Mouse (Mus musculus) cerebellum, adult 8-10 months (tissue): ENCODE data around the gene Ift20.
"Not testable (repeated sequence)": the region's sequence is repeated elsewhere in the genome, so short reads cannot be mapped to it uniquely, and the experiment has no call there.

Experiments
- DNase-seq: peaks from one replicate; pipeline ENCODE4 v3.0.0; 2022

Ift20 gene

GRCm38 (mm10) chr11:78523241-78523955 is 12.8 kb upstream of the Ift20 start:
- DNase-seq: no peak

GRCm38 (mm10) chr11:78524838-78525237 is 11.3 kb upstream of the Ift20 start:
- DNase-seq: no peak

GRCm38 (mm10) chr11:78528714-78529113 is 7.4 kb upstream of the Ift20 start:
- DNase-seq: no peak

DNA sequence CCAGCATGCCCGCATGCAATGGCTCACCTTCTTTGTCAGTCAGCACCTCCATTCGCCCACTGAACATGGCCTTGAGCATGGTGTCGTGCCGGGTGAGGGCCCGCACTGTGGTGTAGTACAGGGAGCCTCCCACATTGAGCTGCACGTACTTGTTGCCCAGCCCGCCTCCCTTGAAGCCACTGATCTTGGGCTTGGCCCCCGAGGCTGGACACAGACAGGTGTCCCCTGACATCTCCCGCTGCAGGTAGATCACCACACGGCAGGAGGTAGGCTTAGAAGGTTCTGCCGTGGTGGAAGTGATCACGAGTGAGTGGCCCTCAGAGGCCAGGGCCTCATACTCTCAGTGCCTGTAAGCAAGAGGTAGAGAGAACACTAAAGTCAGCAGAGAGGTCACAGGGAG is 6.2 kb upstream of the Ift20 start:
- no peak for DNase-seq

GRCm38 (mm10) chr11:78531046-78531445 is 5.1 kb upstream of the Ift20 start:
- no peak for DNase-seq

DNA sequence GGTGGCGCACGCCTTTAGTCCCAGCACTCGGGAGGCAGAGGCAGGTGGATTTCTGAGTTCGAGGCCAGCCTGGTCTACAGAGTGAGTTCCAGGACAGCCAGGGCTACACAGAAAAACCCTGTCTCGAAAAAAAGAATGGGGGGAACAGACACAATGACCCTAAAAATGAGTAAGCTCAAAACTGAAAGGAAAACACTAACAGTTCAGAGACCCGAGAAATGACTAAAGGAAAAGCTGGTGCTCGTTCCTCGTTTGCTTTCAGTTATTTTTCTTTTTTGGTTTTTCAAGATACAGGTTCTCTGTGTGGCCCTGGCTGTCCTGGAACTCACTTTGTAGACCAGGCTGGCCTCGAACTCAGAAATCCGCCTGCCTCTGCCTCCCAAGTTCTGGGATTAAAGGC is 4.6 kb upstream of the Ift20 start:
- DNase-seq: not testable (repeated sequence)

GRCm38 (mm10) chr11:78534516-78534915 is 1.6 kb upstream of the Ift20 start:
- DNase-seq: no peak

DNA sequence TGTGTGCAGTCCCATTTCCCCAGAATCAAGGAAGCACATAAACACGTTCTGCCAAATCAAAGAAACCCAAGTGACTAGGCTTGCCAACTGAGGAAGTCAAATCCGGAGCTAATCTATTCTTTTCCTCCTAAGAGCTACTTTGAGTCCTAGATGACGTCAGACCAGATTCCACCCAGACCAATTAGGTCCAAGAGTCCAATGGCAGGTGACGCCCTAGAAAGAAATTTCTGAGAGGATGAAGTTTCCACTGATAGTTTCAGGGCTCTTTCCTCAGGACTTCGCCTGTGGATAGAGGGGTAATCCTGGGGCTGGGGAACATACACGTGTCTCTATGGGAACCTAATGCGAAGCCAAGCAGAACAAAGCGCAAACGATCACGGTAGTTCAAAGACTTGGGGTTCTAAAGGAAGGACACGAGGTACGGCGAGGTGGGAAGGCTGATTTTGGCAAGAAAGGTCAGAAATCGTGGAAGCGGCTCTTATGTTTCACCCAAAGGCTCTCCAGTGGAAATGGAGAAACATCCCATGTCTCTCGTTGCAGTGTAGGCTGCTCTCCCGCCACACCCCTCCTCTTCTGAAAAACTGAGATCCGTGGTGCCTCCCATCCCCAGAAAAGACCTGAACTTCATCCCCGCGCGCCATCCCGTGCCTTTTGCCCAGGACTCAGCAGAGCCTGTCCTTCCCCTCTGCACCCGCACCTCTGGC is 633 bp upstream of the Ift20 start:
- no peak for DNase-seq

DNA sequence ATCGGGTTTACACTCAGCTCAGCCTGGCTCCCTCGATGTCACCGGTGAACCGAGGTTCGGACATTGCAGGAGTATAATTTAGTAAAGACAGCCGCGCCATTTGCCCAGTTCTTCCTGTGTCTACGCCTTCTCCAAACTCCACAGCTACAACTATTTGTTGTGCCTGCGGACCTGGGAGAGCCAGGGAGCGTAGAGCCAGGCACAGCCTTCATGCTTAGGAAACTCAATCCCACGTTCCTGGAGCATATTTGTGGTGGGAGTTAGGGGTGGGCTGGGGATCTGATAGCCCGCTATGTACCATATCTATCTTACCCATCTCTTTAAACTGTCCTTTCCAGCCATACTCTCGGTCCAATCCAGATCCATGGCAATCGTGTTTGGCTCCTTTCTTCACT is 526 bp downstream of the Ift20 start:
- DNase-seq: no peak

DNA sequence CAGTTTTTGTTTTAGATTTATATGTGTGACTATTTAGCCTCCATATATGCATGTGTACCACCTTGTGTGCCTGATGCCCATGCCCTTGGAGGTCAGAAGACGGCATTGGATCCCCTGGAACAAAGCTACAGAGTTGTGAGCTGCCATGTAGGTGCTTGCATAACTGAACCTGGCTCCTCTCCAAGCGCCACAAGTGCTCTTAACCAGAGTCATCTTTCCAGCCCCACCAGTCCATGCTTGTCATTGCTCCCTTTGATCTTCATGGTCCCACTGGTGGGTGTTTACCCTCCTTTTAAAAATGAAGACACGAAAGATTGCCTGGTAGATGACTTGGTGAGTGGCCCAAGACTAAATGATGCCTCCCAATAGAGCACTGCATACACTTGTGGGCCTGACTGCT is 4.2 kb downstream of the Ift20 start:
- DNase-seq: no peak

DNA sequence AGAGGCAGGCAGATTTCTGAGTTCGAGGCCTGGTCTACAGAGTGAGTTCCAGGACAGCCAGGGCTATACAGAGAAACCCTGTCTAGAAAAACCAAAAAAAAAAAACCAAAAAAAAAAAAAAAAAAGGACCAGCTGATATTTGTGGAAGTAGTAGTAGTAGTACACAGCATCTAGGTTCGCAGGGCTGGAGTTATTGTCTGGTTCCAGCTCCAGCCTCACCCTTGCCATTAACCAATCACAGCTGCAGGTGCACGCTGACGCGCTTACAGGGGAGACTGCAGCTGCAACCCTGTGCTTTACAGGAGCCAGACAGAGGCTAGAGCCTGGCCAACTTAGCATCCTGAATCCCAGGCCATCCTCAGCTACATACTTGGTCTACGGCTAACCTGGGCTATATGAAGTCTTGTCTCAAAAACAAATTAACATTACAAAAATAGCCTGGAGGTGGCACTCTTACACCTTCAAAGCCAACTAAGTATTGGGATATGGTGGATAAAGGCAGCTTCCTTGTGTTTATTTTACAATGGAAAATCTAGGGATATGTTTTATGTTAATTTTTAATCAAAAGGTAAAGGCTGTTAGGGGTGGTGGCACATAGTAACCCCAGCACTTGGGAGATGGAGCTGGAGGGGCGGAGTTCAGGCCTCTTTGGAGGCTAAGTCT is 8.4 kb downstream of the Ift20 start:
- no peak for DNase-seq

- no peak for DNase-seq
These were observed 9.0 kb downstream of the Ift20 start for GRCm38 (mm10) chr11:78545181-78545580.

DNA sequence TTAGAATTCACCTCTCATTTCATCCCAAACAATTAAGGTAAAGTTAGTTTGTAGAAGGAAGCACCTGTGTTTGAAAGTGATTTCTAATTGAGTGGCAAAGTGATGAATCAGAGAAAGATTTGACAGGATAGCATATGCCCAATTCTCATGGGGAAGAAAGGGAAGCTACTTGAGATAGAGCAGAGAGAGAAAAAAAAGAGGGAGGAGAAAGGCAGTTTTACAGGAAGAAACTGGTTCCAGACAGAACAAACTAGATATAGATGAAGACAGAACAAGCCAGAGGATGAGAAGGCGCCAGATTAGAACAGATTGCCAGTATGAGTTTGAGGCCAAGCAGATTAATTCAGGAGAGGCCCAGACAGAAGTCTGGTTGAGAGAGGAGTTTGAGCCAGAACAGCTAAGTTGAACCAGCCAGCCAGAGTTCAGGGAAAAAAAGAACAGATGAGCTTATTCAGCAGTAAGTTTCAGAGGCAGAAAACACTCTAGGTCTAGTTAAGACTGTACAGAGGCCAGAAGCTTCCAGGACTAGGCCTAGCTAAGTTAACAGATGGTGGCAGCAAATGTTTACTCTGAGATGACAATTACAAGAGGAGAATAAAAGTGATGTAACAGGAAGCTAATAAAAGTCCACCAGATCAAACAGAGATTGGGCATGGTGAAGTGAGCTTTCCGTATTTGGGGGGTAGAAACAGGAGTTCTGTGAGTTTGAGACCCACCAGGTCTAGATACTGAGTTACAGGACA is 11.7 kb downstream of the Ift20 start:
- no peak for DNase-seq

- DNase-seq: no peak
These were observed 13.4 kb downstream of the Ift20 start for GRCm38 (mm10) chr11:78549491-78549987.

DNA sequence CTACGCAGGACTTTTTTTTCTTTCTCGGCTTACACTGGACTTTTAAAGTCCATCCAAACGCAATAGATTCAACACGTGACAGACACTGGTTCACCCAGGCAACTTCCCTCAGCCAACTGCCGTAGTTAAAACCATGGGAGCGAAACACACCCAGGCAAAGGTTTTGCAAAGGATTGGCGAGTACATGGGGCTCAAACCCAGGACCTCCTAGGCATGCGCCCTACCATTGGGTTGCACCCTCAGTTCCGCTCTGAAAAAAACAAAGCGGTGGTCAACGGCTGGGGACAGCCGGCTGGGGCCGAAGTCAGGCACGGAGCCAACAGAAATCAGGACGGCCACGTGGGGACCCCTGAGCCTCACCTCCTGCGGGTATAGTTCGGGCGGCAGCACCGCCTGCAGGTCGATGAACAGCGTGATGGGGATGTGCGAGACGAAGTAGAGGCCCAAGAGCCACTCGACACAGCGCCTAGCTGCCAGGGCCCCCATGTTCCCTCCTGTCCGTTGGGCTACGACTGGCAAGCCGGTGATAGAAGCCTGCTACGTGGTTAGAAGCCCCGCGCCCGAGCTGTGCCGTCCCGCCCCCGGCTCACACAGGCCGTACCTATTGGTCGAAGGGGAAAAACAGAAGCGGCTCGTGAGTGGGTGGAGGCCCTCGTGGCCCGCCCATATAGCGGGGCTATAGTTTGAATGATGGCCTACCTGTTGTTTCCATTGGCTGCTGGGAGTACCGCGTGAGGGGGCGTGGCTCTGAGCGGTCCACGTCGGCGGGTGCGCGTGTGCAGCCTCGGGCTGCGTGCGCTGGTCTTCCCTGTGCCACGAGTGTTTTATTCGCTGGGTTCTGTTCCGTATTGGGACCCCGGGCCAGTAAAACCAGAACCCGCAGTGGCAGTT is 14.3 kb downstream of the Ift20 start, which contains the start of gene Tmem97:
TSS of gene Tmem97 (minus strand) at position 610 of the 891 bp plus-strand sequence.
- peak; percentile 93 for DNase-seq

DNA sequence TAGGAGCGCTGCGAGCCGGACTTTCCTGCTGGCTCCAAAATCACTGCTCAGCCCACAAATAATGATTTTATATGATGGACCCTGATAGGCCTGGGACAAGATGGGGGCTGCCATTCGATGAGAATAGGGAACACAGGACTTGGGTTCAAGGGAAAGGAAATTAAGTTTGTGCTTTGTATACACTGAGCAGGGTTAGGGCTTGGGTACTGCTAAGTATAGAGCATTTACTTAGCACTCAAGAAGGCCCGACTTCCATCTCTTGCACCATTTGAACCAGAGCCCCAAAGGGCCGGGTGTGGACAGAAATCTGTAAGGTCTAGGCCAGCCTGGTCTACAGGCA is 14.9 kb downstream of the Ift20 start:
- DNase-seq: no peak

- DNase-seq: no peak
These were observed 19.5 kb downstream of the Ift20 start for GRCm38 (mm10) chr11:78555623-78556022.

GRCm38 (mm10) chr11:78556070-78556469 is 19.9 kb downstream of the Ift20 start:
- DNase-seq: no peak

GRCm38 (mm10) chr11:78557241-78557640 is 21.1 kb downstream of the Ift20 start:
- no peak for DNase-seq

- DNase-seq: peak; percentile 64
These were observed 24.3 kb downstream of the Ift20 start for GRCm38 (mm10) chr11:78560447-78560846.

DNA sequence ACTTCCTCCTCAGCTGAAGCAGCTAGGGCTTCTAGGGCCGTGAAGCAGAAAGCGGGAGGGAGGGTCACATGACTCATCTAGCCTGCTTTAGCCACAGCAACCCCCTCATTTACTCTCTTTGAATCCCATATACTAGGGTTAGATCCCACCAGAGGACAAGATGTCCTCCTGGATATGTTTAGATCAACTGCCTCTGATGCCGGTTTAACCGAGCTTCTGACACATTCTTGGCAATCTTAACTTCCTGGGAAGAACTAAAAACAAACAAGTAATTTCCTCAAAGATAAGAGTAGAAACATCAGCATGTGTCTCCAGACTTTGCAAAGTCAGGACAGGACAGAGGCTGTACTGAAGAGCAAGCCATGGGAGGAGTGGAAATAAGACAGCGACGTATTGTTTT is 30.6 kb downstream of the Ift20 start:
- no peak for DNase-seq

GRCm38 (mm10) chr11:78567614-78568013 is 31.5 kb downstream of the Ift20 start:
- no peak for DNase-seq
